ENCODE assay signal across 10 mouse cellular contexts in the genomic region with DNA sequence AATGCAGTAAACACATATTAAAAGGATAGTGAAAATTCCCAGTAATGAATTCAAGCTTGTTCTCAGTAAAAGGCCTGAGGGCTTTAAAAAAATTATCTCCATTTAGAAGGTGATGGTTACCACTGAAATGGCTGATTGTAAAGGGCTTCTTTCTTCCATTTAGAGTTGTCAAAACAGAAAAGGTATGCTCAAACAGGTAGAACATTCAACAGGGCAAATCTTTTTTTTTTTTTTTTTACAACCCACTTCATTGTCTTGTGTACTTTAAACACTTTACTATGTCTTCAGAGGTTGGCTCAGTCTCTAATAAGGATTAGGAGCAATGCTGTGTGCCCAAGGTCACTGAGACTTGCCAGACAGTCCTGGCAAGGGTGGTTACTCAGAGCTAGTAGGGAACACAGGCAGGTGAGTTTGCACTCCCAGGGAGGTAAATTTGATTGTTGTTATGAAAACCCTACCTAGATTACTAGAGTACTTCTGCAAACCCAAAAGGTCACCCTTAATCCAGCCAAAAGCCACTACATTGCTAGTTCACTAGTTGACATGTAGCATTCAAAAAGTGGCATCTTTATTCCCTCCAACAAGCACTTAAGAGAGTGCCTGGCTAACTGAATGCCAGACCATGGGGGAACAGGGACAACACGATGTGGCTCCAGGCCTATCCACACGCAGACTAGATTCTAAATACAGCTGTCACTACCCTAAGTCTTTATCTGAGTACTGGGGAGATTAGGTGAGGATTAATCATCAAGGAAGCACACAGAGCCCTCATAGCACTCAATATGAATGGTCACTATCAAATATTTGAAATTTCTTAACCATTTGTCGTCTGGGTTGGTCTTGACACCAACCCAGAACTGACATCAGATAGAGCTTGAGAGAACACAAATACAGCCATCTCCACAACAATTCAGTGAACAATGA. TPM values are rescaled to one million over a fixed set of nuclear protein-coding genes. Genes with fewer than 3 reads are reported as not detected.
A peak's percentile ranks its signal among the peaks of the same experiment; 100 is the strongest.
DNase-seq lines count a peak whose midpoint lies in the region; ATAC-seq and TF ChIP-seq lines count a peak whose summit lies in the region.
"Had no signal": no experiment of that assay in that cellular context is flagged by ENCODE, and none has a peak within 500 bp of the region (broad histone marks: within the 10 kb centered on the region; RNA-seq: fewer than 3 reads in every experiment).

No protein-coding gene starts in this region.

- H3K9ac ChIP-seq in heart, embryonic 14.5 days (ENCODE audit: low read length) = no peak overlapping the region; the same call in 1 of the 2 replicates
- H3K9ac ChIP-seq in forebrain, postnatal 0 days = 0 out of 2 replicates have a peak overlapping the region, but pooled peaks have one; percentile 79
- H3K9ac ChIP-seq in midbrain, embryonic 11.5 days (ENCODE audit: low read length) = no peak overlapping the region

- H3K4me3 ChIP-seq in heart, embryonic 14.5 days (ENCODE audit: control insufficient read depth in 1 of 2, insufficient read depth in 1 of 2, low read depth in 1 of 2, low read length in 2 of 2) = no peak overlapping the region
- H3K4me3 ChIP-seq in forebrain, postnatal 0 days (ENCODE audit: low read depth, low read length) = peak overlapping the region; percentile 65
- H3K4me3 ChIP-seq in midbrain, embryonic 11.5 days (ENCODE audit: low read depth, low read length) = no peak overlapping the region

- H3K36me3 ChIP-seq in heart, embryonic 14.5 days (ENCODE audit: control insufficient read depth, insufficient read depth, low read length) = no peaks in the 10 kb centered on the region
- H3K36me3 ChIP-seq in forebrain, postnatal 0 days (ENCODE audit: insufficient read depth) = no peaks in the 10 kb centered on the region
- no peaks in the 10 kb centered on the region for H3K36me3 ChIP-seq in midbrain, embryonic 11.5 days (ENCODE audit: control insufficient read depth, insufficient read depth, low read length)

- peaks cover 22% of the 10 kb centered on the region for H3K27me3 ChIP-seq in heart, embryonic 14.5 days (ENCODE audit: control insufficient read depth, insufficient read depth, low read length)
- no peaks in the 10 kb centered on the region for H3K27me3 ChIP-seq in forebrain, postnatal 0 days (ENCODE audit: insufficient read depth, low read length)
- peaks cover 23% of the 10 kb centered on the region for H3K27me3 ChIP-seq in midbrain, embryonic 11.5 days (ENCODE audit: control insufficient read depth, insufficient read depth, low read length)
- H3K27me3 ChIP-seq: Patski had no signal

- no peaks in the 10 kb centered on the region for H3K9me3 ChIP-seq in heart, embryonic 14.5 days (ENCODE audit: control insufficient read depth, low read length)
- H3K9me3 ChIP-seq in forebrain, postnatal 0 days (ENCODE audit: low read length) = no peaks in the 10 kb centered on the region
- H3K9me3 ChIP-seq in midbrain, embryonic 11.5 days (ENCODE audit: control insufficient read depth, low read length) = no peaks in the 10 kb centered on the region

- no peak for DNase-seq in heart, adult 11 months
- DNase-seq in adipocyte (ENCODE audit: low spot score) = peak; percentile 59
- DNase-seq in forebrain, postnatal 0 days = no peak
- DNase-seq in midbrain, embryonic 11.5 days (ENCODE audit: low spot score, missing footprints) = no peak
- DNase-seq in thymus, postnatal 0 days (ENCODE audit: low spot score) = no peak
- no peak for DNase-seq in spleen, postnatal 14 days (ENCODE audit: low spot score in 2 of 2)

- no peak overlapping the region for H3K27ac ChIP-seq in heart, embryonic 14.5 days (replicated peaks in 1 of 2; ENCODE audit: control insufficient read depth in 1 of 2, insufficient read depth in 1 of 2, low read depth in 2 of 2, low read length in 2 of 2)
- no peak overlapping the region for H3K27ac ChIP-seq in forebrain, postnatal 0 days (ENCODE audit: low read depth, low read length)
- no peak overlapping the region for H3K27ac ChIP-seq in midbrain, embryonic 11.5 days (ENCODE audit: low read depth, low read length)

- H3K4me2 ChIP-seq in heart, embryonic 14.5 days (ENCODE audit: low read length) = peak overlapping the region; percentile 97
- H3K4me2 ChIP-seq in forebrain, postnatal 0 days (ENCODE audit: low read depth) = peak overlapping the region; percentile 97
- peak overlapping the region; percentile 94 for H3K4me2 ChIP-seq in midbrain, embryonic 11.5 days

- no peak for TF ChIP-seq CTCF in forebrain, postnatal 0 days (IDR thresholded peaks at IDR 0.05; ENCODE audit: low read depth)

- no peak for ATAC-seq in heart, embryonic 14.5 days (ENCODE audit: insufficient number of reproducible peaks, insufficient read depth, low FRiP score, low read depth)
- ATAC-seq in forebrain, postnatal 0 days = no peak
- ATAC-seq in midbrain, embryonic 11.5 days (ENCODE audit: low FRiP score) = no peak
- ATAC-seq in cerebellum, adult (ENCODE audit: insufficient number of reproducible peaks, low FRiP score, low TSS enrichment) = no peak
- ATAC-seq: Patski had no signal

- H3K4me1 ChIP-seq in heart, embryonic 14.5 days (ENCODE audit: control insufficient read depth in 2 of 2, insufficient read depth in 2 of 2, low read length in 2 of 2) = peaks cover 40 to 68% of the 10 kb centered on the region in 2 experiments
- peaks cover 41% of the 10 kb centered on the region for H3K4me1 ChIP-seq in forebrain, postnatal 0 days (ENCODE audit: insufficient read depth)
- H3K4me1 ChIP-seq in midbrain, embryonic 11.5 days (ENCODE audit: control insufficient read depth, insufficient read depth, low read length) = peaks cover 46% of the 10 kb centered on the region

- WGBS in heart, embryonic 14.5 days = 45% methylated on average over 3 of the region's 3 CpGs
- 70% methylated on average over 3 of the region's 3 CpGs for WGBS in forebrain, postnatal 0 days
- WGBS in midbrain, embryonic 11.5 days = 72% methylated on average over 3 of the region's 3 CpGs

RNA-seq across cellular contexts. Expression of a gene that starts 1.5 kb away (rescaled TPM):
- polyA plus RNA-seq in heart, embryonic 14.5 days (2014; fragmentation: Nextera tagmentation; extraction: Ambion mirVana) = 4.3 and 4.5 TPM in 2 replicates
- 94.5 and 113 TPM in 2 replicates for total RNA-seq in forebrain, postnatal 0 days (2014; rRNA removed)
- 15.7 and 23.5 TPM in 2 replicates for polyA plus RNA-seq in forebrain, postnatal 0 days (2015; fragmentation: Nextera tagmentation; extraction: Ambion mirVana)
- 6.5 and 7.3 TPM in 2 replicates for polyA plus RNA-seq in midbrain, embryonic 11.5 days (2014; fragmentation: Nextera tagmentation; extraction: Ambion mirVana)
- 1.4 and 1.5 TPM in 2 replicates for polyA plus RNA-seq in thymus, postnatal 0 days (2015; fragmentation: Nextera tagmentation; extraction: Ambion mirVana)

RNA-seq across cellular contexts. Expression of a gene that starts 5.5 kb away (rescaled TPM):
- 1.3 and 1.6 TPM in 2 replicates for polyA plus RNA-seq in heart, embryonic 14.5 days (2014; fragmentation: Nextera tagmentation; extraction: Ambion mirVana)
- 18.3 and 19.6 TPM in 2 replicates for total RNA-seq in forebrain, postnatal 0 days (2014; rRNA removed)
- 2.9 and 4.0 TPM in 2 replicates for polyA plus RNA-seq in forebrain, postnatal 0 days (2015; fragmentation: Nextera tagmentation; extraction: Ambion mirVana)
- polyA plus RNA-seq in midbrain, embryonic 11.5 days (2014; fragmentation: Nextera tagmentation; extraction: Ambion mirVana) = 2.3 and 3.0 TPM in 2 replicates
- 0.19 and 0.29 TPM in 2 replicates for polyA plus RNA-seq in thymus, postnatal 0 days (2015; fragmentation: Nextera tagmentation; extraction: Ambion mirVana)
- total RNA-seq: monocyte, adult 5-6 weeks had no signal

RNA-seq across cellular contexts. Expression of a gene that starts 16.8 kb away (rescaled TPM):
- 5.2 and 5.4 TPM in 2 replicates for polyA plus RNA-seq in heart, embryonic 14.5 days (2014; fragmentation: Nextera tagmentation; extraction: Ambion mirVana)
- 19.7 and 20.1 TPM in 2 replicates for total RNA-seq in forebrain, postnatal 0 days (2014; rRNA removed)
- 9.6 and 10.0 TPM in 2 replicates for polyA plus RNA-seq in forebrain, postnatal 0 days (2015; fragmentation: Nextera tagmentation; extraction: Ambion mirVana)
- 15.1 and 16.9 TPM in 2 replicates for polyA plus RNA-seq in midbrain, embryonic 11.5 days (2014; fragmentation: Nextera tagmentation; extraction: Ambion mirVana)
- polyA plus RNA-seq in thymus, postnatal 0 days (2015; fragmentation: Nextera tagmentation; extraction: Ambion mirVana) = 6.9 and 8.0 TPM in 2 replicates

RNA-seq across cellular contexts. Expression of a gene that starts 34.4 kb away (rescaled TPM):
- 581 and 616 TPM in 2 replicates for polyA plus RNA-seq in heart, embryonic 14.5 days (2014; fragmentation: Nextera tagmentation; extraction: Ambion mirVana)
- 386 and 489 TPM in 2 replicates for total RNA-seq in forebrain, postnatal 0 days (2014; rRNA removed)
- polyA plus RNA-seq in forebrain, postnatal 0 days (2015; fragmentation: Nextera tagmentation; extraction: Ambion mirVana) = 1,891 and 2,006 TPM in 2 replicates
- polyA plus RNA-seq in midbrain, embryonic 11.5 days (2014; fragmentation: Nextera tagmentation; extraction: Ambion mirVana) = 437 and 465 TPM in 2 replicates
- polyA plus RNA-seq in thymus, postnatal 0 days (2015; fragmentation: Nextera tagmentation; extraction: Ambion mirVana) = 506 and 523 TPM in 2 replicates

RNA-seq across cellular contexts. Expression of a gene that starts 40.3 kb away (rescaled TPM):
- 23.6 and 26.0 TPM in 2 replicates for polyA plus RNA-seq in heart, embryonic 14.5 days (2014; fragmentation: Nextera tagmentation; extraction: Ambion mirVana)
- total RNA-seq in forebrain, postnatal 0 days (2014; rRNA removed) = 37.9 and 47.6 TPM in 2 replicates
- polyA plus RNA-seq in forebrain, postnatal 0 days (2015; fragmentation: Nextera tagmentation; extraction: Ambion mirVana) = 34.5 and 35.4 TPM in 2 replicates
- 26.8 and 27.3 TPM in 2 replicates for polyA plus RNA-seq in midbrain, embryonic 11.5 days (2014; fragmentation: Nextera tagmentation; extraction: Ambion mirVana)
- polyA plus RNA-seq in thymus, postnatal 0 days (2015; fragmentation: Nextera tagmentation; extraction: Ambion mirVana) = 27.3 and 29.8 TPM in 2 replicates
